Mouse (Mus musculus): ENCODE results near the gene Gpr157.

GRCm38 (mm10) chr4:150106637-150107036 lies 19.5 kb downstream of the Gpr157 start:
- TF ChIP-seq CTCF (IDR thresholded peaks at IDR 0.05; ENCODE audit: insufficient read depth, low read length), result no peak
- no peak for TF ChIP-seq POLR2A (IDR thresholded peaks at IDR 0.05; ENCODE audit: borderline replicate concordance, extremely low read depth, low read depth, low read length)
